Mouse (Mus musculus) bone marrow, adult 2 months (tissue): ENCODE results near the gene Map1s.

Source experiments
- CTCF ChIP-seq: fragments of 200-500 bp; IDR thresholded peaks from 2 replicates; pipeline ENCODE4 v1.5.1; 2011; ENCODE audit warnings: low read length, control low read depth; ENCODE audit not compliant: control insufficient read depth, insufficient read depth
- POLR2A ChIP-seq: fragments of 200-500 bp; IDR thresholded peaks from 2 replicates; pipeline ENCODE4 v1.6.1; 2011; ENCODE audit warnings: low read depth, mild to moderate bottlenecking, control low read depth, low read length, borderline replicate concordance; ENCODE audit not compliant: control insufficient read depth

DNA sequence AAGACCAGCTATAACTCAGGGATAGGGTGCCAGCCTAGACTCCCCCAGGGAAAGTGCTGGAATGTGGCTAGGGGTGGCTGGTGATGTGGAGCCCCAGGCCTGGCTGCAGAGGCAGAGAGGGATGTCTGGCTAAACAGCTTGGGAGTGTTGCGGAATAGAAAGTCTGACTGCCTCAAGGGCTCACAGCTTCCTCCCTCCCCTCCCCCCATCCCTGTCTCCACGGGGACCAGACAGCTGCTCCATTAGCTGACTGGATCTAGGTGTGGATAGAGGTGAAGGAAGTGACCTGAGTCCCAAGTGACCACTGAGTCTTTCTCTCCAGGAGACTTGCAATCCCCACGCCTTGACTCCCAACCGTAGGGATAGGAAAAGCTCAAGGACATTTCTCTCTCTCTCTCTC, 2.6 kb upstream of the Map1s start:
- TF ChIP-seq POLR2A (no peak), CTCF (no peak)
